Mouse (Mus musculus): Measurements from ENCODE around the gene Gm20388. TPM values are rescaled to one million over a fixed set of nuclear protein-coding genes. Genes with fewer than 3 reads are reported as not detected.

Gm20388 gene
- polyA plus RNA-seq, 1 experiment from 2014 or later: not detected

DNA sequence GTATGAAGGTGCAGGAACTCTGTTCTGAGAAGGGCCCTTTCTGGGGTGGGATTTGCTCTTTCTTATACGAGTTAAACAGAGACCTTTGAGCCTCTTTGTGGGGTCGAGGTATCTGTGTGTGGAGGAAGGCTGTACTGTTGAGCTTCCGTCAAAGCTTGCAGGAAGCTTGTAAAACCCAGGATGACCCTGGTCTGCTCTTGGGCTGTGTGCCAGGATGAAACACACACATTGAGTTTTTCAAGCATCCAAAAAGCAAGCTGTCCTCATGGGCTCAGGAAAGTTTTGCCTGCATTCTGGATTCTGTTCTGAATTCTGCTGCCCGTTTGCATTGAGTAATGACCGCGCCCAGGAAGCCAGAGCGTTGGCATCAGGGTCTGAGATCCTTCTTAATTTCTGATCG lies 4353.4 kb downstream of the Gm20388 start:
- Histone ChIP-seq H3K27ac (replicated peaks) (no peak overlapping the region), H3K4me3 (no peak overlapping the region), H3K27me3 (replicated peaks) (no peaks in the 10 kb centered on the region), H3K36me3 (peaks cover 3% of the 10 kb centered on the region; the same call in 1 of the 2 replicates), H3K9ac (peak overlapping the region; percentile 2; the same call in 1 of the 2 replicates), H3K4me1 (peaks cover 60% of the 10 kb centered on the region), H3K9me3 (no peaks in the 10 kb centered on the region), H3K4me2 (no peak overlapping the region)
- WGBS: 72% methylated on average over 8 of the region's 8 CpGs
- no peak for ATAC-seq (ENCODE audit: extremely low read depth, insufficient number of reproducible peaks, low FRiP score, low TSS enrichment)

DNA sequence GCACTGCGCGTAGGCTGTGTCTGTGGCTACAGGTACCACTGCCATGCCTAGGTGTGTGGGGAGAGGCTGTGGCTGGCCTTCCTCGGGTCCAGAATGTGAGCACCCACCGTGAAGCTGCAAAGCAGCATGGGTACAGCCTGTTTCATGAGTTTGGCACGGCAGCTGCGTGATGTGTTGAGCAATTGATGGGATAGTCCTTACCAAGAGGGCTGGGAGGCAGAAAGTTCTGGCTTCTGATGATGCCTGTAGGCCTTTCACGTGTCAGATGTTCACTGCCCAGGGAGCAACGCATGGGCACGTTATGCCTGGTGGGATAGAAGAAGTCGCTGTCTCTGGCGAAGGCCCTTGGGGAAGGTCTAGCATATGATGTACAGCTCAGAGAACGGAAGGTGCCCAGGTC lies 4354.0 kb downstream of the Gm20388 start:
- Histone ChIP-seq H3K9ac (0 out of 2 replicates have a peak overlapping the region, but pooled peaks have one; percentile 2), H3K4me1 (peaks cover 55% of the 10 kb centered on the region), H3K36me3 (peaks cover 3% of the 10 kb centered on the region; the same call in 1 of the 2 replicates), H3K9me3 (no peaks in the 10 kb centered on the region), H3K27me3 (replicated peaks) (no peaks in the 10 kb centered on the region), H3K27ac (replicated peaks) (no peak overlapping the region), H3K4me2 (no peak overlapping the region), H3K4me3 (no peak overlapping the region)
- ATAC-seq (ENCODE audit: extremely low read depth, insufficient number of reproducible peaks, low FRiP score, low TSS enrichment): no peak
- WGBS: 83% methylated on average over 12 of the region's 12 CpGs

DNA sequence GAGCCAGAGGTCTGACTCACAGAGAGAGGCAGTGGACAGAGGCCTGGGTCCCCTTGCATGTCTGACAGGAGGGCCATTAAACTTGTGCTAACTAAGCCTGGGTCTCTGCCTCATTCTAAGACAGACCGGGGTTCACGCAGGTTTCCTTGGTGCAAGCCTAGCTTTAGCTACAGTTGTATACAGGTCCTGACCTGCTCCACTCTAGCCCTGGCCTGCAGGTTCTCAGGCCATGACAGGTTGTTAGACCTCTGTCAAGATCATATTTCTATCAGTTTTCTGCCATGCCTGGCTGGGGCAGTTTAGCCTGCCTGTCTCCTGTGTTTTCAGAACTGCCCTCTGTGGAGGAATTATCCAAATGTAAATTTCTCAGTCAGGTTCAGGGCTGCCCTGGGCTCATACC lies 4354.5 kb downstream of the Gm20388 start:
- 0 out of 2 replicates have a peak overlapping the region, but pooled peaks have one; percentile 8 for H3K27ac ChIP-seq (replicated peaks)
- H3K4me2 ChIP-seq: no peak overlapping the region
- H3K36me3 ChIP-seq: peaks cover 3% of the 10 kb centered on the region; the same call in 1 of the 2 replicates
- no peak overlapping the region for H3K4me3 ChIP-seq
- H3K4me1 ChIP-seq: peaks cover 55% of the 10 kb centered on the region
- WGBS: 88% methylated on average over 2 of the region's 2 CpGs
- H3K9me3 ChIP-seq: no peaks in the 10 kb centered on the region
- H3K27me3 ChIP-seq (replicated peaks): no peaks in the 10 kb centered on the region
- no peak overlapping the region; the same call in 1 of the 2 replicates for H3K9ac ChIP-seq
- ATAC-seq (ENCODE audit: extremely low read depth, insufficient number of reproducible peaks, low FRiP score, low TSS enrichment): no peak

DNA sequence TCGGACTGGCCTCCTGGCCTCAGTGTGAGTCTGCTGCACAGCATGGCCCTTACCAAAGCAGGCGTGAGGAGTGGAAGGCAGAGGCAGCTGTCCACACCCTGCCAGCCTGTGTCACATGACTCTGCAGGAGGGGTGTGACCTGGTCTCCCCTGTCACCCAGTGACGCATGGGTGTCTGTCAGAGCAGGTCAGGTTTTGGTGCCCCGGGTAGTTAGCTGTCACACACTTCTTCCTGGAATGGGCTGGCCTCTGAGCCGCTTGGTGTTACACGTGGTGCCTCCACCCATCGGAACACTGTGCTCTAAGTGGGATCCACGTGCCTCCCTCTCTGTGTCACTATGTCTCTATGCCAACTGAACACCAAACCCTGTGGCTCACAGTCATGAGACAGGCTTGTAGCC lies 4355.2 kb downstream of the Gm20388 start:
- Histone ChIP-seq H3K9ac (no peak overlapping the region; the same call in 1 of the 2 replicates), H3K4me2 (no peak overlapping the region), H3K27ac (replicated peaks) (0 out of 2 replicates have a peak overlapping the region, but pooled peaks have one; percentile 8), H3K27me3 (replicated peaks) (no peaks in the 10 kb centered on the region), H3K4me1 (peaks cover 55% of the 10 kb centered on the region), H3K36me3 (peaks cover 3% of the 10 kb centered on the region; the same call in 1 of the 2 replicates), H3K4me3 (no peak overlapping the region), H3K9me3 (no peaks in the 10 kb centered on the region)
- 49% methylated on average over 8 of the region's 8 CpGs for WGBS
- ATAC-seq (ENCODE audit: extremely low read depth, insufficient number of reproducible peaks, low FRiP score, low TSS enrichment): peak; percentile 62

DNA sequence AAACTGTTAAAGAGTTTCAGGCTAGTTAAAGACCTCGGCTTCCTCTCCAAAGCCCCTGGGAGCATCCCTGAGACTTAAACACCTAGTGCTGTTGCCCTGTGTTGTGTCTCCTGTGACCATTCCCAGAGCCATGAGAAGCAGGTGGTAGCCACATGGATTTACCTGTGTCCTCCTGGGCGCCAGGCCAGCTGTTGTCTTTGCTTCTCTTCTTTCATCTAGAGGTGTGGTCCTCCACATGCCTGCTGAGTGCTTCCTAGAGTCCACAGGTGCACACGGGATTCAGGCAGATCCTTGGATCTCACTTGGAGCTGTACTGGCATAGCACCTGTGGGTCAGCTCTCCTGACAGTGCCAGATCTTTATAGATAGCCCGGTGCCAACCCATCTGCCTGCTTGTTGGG lies 4356.6 kb downstream of the Gm20388 start:
- Histone ChIP-seq H3K9ac (no peak overlapping the region), H3K9me3 (no peaks in the 10 kb centered on the region), H3K4me1 (peaks cover 56% of the 10 kb centered on the region), H3K4me3 (no peak overlapping the region), H3K36me3 (peaks cover 3% of the 10 kb centered on the region; the same call in 1 of the 2 replicates), H3K4me2 (no peak overlapping the region), H3K27ac (replicated peaks) (no peak overlapping the region), H3K27me3 (replicated peaks) (no peaks in the 10 kb centered on the region)
- 86% methylated on average over 4 of the region's 4 CpGs for WGBS
- no peak for ATAC-seq (ENCODE audit: extremely low read depth, insufficient number of reproducible peaks, low FRiP score, low TSS enrichment)

DNA sequence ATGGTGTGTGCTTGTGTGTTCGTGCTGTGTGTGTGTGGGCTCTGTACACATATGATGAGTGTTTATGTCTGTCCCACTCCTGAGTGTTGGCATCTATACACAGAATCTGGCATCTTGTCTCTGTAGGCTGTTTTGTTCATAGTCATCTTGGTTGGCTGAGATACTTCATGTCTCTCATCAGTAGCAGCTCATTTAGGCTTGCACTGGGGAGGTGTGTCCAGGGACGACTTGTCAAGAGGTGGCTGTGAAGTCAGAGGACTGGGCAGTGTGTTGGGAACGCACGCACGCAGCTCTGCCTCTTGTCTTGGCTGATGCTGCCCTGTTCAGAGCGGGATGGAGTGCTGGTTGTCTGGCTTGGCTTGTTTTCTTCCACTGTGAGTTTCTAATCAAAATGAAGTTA lies 4359.9 kb downstream of the Gm20388 start:
- Histone ChIP-seq H3K36me3 (peaks cover 3% of the 10 kb centered on the region; the same call in 1 of the 2 replicates), H3K9me3 (no peaks in the 10 kb centered on the region), H3K4me1 (peaks cover 44% of the 10 kb centered on the region), H3K4me3 (no peak overlapping the region), H3K27me3 (replicated peaks) (no peaks in the 10 kb centered on the region), H3K9ac (no peak overlapping the region), H3K4me2 (no peak overlapping the region), H3K27ac (replicated peaks) (no peak overlapping the region)
- ATAC-seq (ENCODE audit: extremely low read depth, insufficient number of reproducible peaks, low FRiP score, low TSS enrichment): no peak
- WGBS: 54% methylated on average over 6 of the region's 6 CpGs

DNA sequence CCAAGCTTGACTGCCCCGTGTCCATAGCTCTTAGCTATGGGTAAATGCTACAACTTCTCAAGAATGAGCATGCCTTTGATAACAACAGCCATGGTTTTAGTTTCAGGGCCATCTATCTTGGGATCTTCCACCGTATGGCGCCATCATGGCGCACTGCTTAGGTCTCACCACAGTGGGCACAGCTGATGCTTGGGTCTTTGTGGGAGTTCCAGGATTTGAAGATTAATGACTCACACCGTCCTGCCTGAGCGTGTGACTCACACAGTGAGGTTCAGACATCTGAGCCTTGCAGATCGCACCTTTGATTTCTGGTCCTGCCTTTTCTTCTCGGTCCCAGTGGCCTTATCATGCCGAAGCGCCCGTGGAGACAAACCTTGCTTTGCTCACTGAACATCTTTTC lies 4360.3 kb downstream of the Gm20388 start:
- 71% methylated on average over 11 of the region's 11 CpGs for WGBS

DNA sequence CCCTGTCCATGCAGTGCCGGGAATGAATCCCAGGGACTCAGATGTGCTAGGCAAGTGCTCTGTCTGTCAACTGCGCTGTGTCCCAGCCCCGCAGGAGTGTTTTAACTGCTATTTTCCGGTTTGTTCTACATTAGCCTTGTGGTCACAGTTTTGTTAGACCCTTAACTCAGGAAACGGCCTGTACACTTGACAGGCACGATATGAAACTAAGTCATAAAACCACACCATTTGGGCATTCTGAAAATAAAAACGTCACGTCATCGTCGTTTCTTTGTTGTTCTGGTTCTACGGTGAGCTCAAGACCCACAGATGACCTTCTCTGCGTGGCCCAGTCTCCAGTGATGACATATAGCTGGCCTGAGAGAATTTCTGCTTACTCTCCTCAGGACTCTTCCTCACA lies 4360.9 kb downstream of the Gm20388 start:
- Histone ChIP-seq H3K27me3 (replicated peaks) (no peaks in the 10 kb centered on the region), H3K9ac (no peak overlapping the region), H3K27ac (replicated peaks) (no peak overlapping the region), H3K4me1 (peaks cover 38% of the 10 kb centered on the region), H3K36me3 (peaks cover 11% of the 10 kb centered on the region), H3K4me2 (no peak overlapping the region), H3K9me3 (no peaks in the 10 kb centered on the region), H3K4me3 (no peak overlapping the region)
- WGBS: 83% methylated on average over 12 of the region's 12 CpGs
- no peak for ATAC-seq (ENCODE audit: extremely low read depth, insufficient number of reproducible peaks, low FRiP score, low TSS enrichment)

More for the DNA sequence above, 4360.3 kb downstream of the Gm20388 start:
- no peaks in the 10 kb centered on the region for H3K9me3 ChIP-seq
- no peak overlapping the region for H3K9ac ChIP-seq
- ATAC-seq (ENCODE audit: extremely low read depth, insufficient number of reproducible peaks, low FRiP score, low TSS enrichment): no peak
- H3K4me1 ChIP-seq: peaks cover 40% of the 10 kb centered on the region
- H3K4me3 ChIP-seq: no peak overlapping the region
- H3K36me3 ChIP-seq: peaks cover 7% of the 10 kb centered on the region
- H3K27me3 ChIP-seq (replicated peaks): no peaks in the 10 kb centered on the region
- no peak overlapping the region for H3K4me2 ChIP-seq
- no peak overlapping the region for H3K27ac ChIP-seq (replicated peaks)

DNA sequence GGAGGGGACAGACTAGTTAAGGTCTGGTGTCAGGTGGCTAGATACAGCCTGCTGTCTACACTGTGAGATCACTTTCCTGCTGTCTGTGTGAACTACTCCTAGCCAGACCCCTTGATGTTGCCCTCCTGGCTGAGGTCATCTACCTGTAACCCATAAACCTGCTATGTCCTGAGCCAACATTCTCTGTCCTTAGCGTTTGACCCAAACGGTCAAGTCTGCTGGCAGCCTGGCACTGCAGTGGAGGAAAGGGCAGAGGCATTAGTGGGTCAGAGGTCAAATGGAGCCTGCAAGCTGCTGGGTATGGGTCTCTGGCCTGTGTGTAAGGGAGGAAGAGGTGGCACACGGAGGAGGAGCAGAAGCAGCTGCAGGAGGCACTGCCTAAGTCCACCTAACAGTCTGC lies 4362.2 kb downstream of the Gm20388 start:
- Histone ChIP-seq H3K27me3 (replicated peaks) (no peaks in the 10 kb centered on the region), H3K4me2 (no peak overlapping the region), H3K9ac (no peak overlapping the region), H3K4me3 (no peak overlapping the region), H3K9me3 (no peaks in the 10 kb centered on the region), H3K4me1 (peaks cover 44% of the 10 kb centered on the region), H3K27ac (replicated peaks) (no peak overlapping the region), H3K36me3 (peaks cover 11% of the 10 kb centered on the region)
- no peak for ATAC-seq (ENCODE audit: extremely low read depth, insufficient number of reproducible peaks, low FRiP score, low TSS enrichment)
- WGBS: 68% methylated on average over 3 of the region's 3 CpGs

DNA sequence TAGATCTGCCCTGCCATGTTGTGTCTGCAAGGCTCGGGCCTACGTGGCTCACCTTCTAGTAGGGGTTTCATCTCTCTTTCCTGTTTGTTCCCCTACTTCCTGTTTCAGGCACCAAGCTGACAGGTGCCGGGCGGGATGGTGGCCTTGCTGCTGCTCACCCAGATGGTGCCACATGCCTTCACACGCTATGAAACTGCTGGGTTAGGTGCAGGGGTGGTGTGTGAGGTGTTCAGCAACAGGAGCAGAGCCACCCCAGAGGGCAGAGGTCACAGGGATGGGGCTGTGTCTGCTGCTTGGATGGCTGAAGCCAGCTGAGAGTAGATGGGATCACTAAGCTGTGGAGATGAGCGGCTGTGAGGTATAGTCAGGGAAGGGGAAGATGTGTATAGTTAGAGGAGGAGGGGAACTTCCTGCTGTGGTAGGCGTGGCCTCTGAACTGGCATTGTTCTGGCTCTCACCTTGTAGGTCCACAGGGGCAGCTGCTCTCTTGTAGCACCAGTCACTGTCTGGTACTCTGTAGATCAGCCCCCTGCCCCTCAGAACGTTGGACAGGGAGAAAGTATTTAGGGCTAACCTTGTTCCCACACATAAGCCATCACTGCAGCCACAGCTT lies 4363.1 kb downstream of the Gm20388 start:
- WGBS: 65% methylated on average over 8 of the region's 8 CpGs
- H3K4me3 ChIP-seq: no peak overlapping the region
- peaks cover 44% of the 10 kb centered on the region for H3K4me1 ChIP-seq
- H3K27me3 ChIP-seq (replicated peaks): no peaks in the 10 kb centered on the region
- H3K4me2 ChIP-seq: no peak overlapping the region
- no peak overlapping the region for H3K27ac ChIP-seq (replicated peaks)
- H3K9me3 ChIP-seq: no peaks in the 10 kb centered on the region
- ATAC-seq (ENCODE audit: extremely low read depth, insufficient number of reproducible peaks, low FRiP score, low TSS enrichment): no peak
- H3K9ac ChIP-seq: no peak overlapping the region
- H3K36me3 ChIP-seq: peaks cover 8% of the 10 kb centered on the region; the same call in 1 of the 2 replicates

DNA sequence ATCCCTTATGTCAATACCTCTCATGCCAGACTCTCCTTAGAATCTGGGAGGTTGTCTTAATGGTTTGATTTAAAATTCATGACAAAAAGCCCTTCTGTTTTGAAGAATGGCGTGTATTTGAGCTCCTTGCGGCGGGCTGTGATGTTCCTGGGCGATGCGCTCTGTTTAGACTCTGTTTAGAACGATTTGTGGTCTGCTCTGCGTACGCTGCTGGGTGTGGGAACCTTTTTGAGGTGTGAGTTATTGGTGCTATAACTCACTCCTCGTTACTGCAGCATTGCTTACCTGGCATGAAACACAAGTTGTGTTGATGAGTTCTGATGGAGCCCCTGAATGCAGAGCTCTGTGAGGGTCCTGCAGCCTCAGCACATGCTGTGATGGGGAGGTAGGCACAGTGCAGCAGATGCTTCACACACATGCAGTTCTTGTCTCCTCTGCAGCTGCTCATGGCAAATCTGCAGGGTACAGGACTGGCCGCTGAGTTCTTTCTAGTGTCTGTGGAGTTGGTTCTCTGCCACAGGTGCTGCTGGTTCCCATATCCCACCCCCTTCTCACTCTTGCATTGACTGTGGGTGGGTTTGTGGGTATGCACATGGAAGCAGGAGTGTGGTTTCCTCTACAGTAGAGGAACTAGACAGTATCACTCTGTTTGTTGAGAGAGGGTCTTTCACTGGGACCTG lies 4363.9 kb downstream of the Gm20388 start:
- Histone ChIP-seq H3K4me3 (no peak overlapping the region), H3K9me3 (no peaks in the 10 kb centered on the region), H3K4me2 (no peak overlapping the region), H3K27me3 (replicated peaks) (no peaks in the 10 kb centered on the region), H3K27ac (replicated peaks) (no peak overlapping the region), H3K9ac (no peak overlapping the region), H3K4me1 (peaks cover 48% of the 10 kb centered on the region), H3K36me3 (peaks cover 8% of the 10 kb centered on the region; the same call in 1 of the 2 replicates)
- no peak for ATAC-seq (ENCODE audit: extremely low read depth, insufficient number of reproducible peaks, low FRiP score, low TSS enrichment)
- 79% methylated on average over 10 of the region's 10 CpGs for WGBS

Data from heart, embryonic 13.5 days (tissue).